Mouse (Mus musculus): ENCODE results near the gene Aimp1.
A peak's percentile ranks its signal among the peaks of the same experiment; 100 is the strongest.

Gene Aimp1

DNA sequence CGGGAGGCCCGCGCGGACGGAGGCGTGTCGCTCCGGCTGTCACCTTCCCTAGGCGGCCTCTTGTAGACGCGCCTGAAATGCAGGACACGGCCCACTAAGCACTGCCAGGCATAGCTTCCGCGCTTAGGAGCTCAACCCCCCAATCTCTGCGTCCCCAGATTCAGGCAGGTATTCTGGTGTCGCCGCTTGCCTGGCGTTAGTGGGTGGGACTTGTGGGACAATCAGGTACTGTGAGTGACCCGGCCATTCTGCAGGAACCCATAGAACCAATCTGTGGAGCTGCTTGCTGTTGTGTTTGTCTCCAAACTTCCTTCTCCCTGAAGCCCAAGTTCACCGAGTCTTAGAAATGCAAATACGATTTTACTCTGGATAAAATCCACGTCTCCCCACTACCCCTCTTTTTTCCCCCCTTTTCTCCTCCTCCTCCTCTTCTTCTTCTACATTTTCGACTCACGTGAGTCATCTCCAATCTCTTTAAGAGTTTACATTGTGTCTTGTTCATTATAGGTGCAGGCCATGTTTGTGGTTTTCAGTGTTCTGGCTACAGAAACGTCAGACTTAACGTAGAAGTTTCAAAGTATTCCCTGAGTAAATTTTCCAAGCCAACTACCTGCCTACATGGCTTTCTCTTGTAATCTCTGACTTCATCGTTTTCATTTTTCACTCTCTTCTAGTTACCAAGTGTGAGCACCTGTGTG is at the start of gene Aimp1:
Gene Aimp1, minus strand, starts transcription at position 140 of the 698 bp plus-strand sequence.
- no peak for DNase-seq (ENCODE audit: low read depth, low spot score)

DNA sequence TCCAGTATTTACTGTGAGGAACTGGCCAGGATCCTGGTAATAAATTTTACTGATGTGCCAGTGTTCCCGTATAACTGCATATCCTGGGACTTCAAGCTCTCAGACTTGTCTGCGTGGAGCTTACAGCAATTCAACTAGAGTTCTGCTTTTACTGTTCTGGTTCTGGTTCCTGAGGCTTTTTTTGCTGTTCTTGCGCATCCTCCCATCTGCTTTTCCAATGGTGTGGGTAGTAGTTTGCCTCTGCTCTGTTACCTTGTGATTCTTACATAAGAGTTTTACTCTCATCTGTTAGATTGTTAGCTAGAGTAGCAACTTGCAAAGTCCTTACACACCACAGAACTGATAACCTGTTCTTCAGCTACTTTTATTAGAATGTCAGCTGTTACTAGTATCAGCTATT is 40.2 kb upstream of the Aimp1 start:
- no peak for DNase-seq (ENCODE audit: low read depth, low spot score)

DNA sequence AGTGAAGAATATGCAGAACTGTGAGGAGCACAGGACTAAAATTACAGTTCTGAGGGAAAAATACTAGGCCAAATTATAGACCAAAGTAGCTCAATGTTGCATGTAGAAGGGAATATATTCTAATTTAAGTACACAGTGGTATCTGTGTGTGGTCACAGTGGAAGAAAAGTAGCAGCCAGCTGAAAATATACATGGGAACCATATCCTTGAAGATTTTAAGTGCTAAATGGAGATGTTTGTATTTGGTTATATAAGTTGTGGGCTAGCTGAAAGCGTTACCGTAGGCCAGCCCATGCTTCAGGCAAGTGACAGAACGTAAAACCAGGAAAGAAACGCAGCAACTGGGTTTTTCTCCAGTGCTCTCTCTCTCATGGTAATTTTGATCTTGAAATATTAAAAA is 33.1 kb upstream of the Aimp1 start:
- DNase-seq (ENCODE audit: low read depth, low spot score) = no peak

DNA sequence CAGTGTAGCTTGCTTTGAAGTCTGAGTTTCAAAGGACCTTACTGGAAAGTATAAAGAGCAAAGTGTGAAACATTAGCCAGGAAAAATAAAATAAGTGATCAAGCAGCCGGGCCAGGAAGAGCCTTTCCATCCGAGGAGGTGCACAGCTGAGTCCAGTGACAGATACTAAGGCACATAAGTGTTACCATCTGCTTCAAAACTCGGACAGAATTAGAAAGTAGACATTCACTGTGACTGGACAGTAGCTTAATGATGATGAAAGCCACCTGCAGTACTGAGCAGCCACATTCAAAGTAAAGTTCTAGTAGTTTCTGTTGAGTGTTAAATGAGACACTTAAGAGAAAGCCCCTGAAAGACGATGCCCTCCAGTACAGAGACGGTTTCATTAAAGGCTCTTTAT is 29.7 kb upstream of the Aimp1 start:
- DNase-seq (ENCODE audit: low read depth, low spot score) = peak; percentile 32

DNA sequence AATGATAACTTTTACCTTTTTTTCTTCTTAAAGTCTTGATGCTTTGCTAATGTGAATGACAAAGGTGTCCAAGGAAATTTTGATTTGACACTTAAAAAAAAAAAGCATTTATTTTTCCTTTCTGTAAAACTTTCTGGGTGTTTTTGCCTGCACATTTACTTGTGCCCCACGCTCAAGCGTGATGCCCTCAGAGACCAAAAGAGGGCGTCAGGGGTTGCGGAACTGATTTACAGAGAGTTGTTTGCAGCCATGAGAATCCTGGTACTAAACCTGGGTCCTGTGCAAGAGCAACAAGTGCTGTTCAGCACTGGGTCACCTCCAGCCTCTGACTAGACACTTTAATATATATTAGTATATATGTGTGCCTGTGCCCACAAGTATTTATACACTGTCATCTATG is 22.8 kb upstream of the Aimp1 start:
- no peak for DNase-seq (ENCODE audit: low read depth, low spot score)

DNA sequence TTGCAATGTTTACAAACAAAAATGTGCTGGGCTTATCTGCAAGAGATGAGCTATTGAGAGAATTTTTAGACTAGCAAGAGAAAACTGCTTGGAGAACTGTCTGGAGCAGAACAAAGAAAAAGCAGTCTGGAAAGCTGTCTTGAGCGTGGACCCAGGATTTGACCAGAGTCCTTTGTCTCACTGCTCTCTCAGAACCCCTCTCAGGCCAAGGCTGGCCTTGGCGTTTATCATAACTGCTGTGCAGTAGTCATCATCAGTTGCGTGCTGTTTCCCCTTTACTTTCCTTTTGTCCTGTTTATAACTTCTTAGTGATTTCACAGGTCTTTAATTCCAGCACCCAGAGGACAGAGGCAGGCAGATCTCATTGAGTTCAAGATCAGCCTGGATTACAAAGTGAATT is 20.0 kb upstream of the Aimp1 start:
- DNase-seq (ENCODE audit: low read depth, low spot score) = no peak

DNA sequence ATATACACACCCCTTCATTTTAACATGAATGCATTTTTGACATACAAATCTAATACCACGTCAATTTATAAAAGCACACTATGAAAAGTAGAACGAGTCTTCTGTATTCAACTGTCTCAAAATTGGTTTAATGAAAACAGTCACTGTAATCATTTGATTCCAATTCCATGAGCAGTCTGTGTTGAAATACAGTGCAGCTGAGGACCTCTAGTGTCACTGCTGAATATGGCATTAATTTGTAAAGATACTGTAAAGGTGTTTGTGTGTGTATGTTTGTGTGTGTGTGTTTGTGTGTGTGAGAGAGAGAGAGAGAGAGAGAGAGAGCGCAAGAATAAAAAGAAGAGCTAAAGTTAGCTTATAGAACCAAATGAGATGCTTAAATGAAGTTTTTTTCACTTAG is 17.2 kb upstream of the Aimp1 start:
- peak; percentile 17 for DNase-seq (ENCODE audit: low read depth, low spot score)

DNA sequence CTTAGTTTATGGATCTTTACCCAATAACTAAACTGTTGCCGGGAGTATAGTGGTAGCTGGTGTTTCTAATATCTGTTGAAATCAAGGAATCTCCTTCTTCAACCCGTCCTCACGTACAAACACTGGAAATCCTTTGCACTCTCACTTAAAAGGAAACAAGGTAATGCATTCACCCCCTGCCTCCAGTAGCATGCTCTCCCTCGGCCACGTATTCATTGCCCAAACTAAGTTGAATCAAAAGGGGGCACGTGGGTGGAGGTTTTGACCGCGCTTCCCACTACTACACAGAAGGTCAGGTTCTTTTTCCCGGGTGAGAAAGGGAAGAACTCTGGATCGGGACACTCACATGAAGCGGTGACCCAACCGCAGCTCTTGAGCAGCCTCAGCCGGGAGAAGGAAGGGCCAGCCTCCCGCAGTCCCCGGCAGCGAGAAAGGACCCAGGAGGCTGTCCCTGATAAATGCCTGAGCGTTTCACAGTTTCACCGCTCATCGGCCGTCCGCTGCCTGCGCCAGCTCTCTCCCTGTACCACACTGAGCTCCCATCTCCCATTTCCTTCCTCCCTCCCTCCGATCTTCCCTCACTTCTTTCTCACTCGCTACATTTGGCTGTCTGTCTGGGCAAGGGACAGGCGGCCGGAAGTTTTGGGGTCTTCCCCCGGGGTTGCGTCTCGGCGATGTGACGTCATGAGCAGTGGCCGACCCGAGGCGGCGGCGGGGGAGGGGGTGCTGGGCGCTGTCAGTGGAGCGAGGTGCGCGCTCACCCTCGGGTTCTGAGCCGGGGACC is 531 bp downstream of the Aimp1 start, which contains the start of gene Tbck:
Gene Tbck, plus strand, starts transcription at position 698 of the 784 bp plus-strand sequence.
- peak; percentile 90 for DNase-seq (ENCODE audit: low read depth, low spot score)

DNA sequence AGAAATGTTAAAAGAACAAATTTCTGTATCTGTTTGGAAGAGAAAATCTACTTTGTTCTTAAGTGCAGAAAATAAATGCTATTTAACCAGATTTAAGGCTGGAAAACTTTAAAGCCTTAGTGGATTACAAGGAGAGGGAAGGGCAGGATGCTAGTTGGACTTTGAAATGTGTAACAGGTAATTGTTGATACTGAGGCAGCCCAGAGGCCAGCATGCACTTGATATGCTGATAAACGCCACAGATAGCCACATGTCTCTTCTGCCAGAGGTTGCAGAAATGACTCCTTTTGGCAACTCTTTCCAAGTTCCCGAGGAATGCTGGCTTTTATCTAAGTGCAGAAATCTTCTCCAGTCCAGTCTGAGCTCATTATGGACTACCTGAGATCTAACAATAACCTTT is 6.7 kb downstream of the Aimp1 start:
- no peak for DNase-seq (ENCODE audit: low read depth, low spot score)

DNA sequence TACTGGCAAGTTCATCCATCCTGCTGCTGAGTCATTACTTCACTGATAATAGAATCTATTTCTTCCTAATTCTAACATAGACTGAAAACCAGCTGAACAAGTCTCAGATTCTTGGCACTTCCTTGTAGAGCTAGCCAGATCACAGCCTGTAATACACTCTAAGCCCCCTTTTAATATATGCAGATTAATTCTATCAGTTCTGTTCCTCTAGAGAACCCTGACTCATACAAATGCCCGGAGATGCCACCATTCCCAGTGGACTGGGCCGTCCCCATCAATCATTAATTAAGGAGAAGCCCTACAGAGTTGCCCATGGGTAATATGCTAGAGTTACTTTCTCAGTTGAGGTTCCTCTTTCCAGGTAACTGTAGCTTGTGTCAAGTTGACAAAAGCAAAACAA is 28.2 kb downstream of the Aimp1 start:
- DNase-seq (ENCODE audit: low read depth, low spot score) = no peak

DNA sequence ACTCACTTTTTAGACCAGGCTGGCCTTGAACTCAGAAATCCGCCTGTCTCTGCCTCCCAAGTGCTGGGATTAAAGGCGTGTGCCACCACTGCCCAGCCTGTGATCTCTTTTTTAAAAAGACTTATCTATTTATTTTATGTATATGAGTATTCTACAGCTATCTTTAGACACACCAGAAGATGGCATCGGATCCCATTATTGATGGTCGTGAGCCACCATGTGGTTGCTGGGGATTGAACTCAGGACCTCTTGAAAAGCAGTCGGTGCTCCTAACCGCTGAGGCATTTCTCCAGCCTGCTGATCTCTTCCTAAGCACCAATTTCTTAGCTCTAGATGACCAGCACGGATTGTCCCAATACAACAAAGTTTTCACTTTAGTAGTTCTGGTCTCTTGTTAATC is 30.2 kb downstream of the Aimp1 start:
- no peak for DNase-seq (ENCODE audit: low read depth, low spot score)

DNA sequence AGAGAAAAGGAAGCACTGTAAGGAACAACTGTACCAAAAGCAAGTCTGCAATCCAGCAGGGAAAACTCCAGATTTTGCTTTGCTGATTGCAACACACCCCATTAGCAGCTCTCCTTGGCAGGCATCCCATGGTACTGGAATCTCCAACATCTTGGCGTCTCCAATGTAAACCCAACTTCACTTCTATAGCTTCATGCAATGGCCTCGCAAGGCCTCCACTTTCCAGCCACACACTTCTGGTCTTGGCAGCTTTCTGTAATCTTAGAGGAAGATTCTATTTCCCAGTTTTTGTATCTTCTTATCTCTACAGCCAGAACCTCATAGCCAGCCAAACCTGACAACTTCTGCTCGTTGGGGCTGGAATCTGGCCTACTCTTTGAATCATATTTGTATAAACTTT is 32.4 kb downstream of the Aimp1 start:
- DNase-seq (ENCODE audit: low read depth, low spot score) = no peak

DNA sequence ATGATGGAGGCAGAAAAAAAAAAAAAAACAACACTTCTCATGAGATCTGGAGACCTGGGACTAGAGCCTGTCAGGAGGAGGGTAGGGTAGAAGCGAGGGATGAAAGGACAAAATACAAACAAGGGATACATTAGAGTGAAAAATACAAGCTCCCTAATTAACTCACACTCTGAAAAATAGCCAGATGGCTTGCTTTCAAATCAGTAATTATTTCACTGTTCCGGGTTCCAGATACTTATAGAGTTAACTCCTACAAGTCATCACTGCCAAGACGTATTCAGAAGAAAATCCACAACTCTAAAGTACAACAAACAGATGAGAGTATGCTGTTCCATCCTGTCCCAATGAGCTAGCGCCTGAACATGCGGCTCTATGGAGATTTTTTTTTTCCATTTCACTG is 34.0 kb downstream of the Aimp1 start:
- DNase-seq (ENCODE audit: low read depth, low spot score) = no peak

DNA sequence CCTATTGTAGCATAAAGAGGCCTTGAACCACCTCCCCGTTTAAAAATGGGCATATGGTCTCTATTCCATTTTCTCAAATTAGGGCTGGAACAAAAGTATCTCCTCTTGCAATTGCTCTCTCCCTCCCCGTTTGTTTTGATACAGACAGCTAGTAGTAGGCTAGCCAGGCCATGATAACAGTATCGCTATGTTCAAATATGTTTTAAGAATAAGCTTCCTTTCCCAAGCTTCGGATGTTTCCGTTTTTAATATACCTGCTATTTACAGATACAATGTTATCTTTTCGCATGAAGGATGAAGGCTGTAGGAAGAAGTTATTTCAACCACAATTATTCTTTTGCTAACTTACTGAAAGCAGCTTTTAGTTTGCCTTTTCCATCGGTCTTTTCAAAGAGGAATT is 34.8 kb downstream of the Aimp1 start:
- no peak for DNase-seq (ENCODE audit: low read depth, low spot score)

DNA sequence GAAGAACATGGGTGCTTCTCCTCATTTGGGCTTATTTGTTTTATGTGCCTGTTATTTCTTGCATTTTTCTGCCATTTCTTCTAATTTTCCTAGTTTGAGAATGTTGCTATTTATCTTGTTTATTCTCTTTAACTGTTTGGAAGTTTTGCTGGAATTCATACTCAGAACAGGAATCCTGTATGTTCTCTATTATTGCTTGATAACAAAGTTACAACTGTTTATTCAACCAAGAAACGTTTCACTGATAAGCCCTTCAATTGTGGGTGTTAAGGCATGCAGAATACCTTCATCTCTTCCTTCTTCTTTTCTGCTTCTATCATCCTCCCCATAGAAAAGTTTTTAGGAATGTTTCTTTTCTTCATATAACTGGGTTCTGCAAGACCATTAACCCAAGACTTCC is 37.4 kb downstream of the Aimp1 start:
- no peak for DNase-seq (ENCODE audit: low read depth, low spot score)

DNA sequence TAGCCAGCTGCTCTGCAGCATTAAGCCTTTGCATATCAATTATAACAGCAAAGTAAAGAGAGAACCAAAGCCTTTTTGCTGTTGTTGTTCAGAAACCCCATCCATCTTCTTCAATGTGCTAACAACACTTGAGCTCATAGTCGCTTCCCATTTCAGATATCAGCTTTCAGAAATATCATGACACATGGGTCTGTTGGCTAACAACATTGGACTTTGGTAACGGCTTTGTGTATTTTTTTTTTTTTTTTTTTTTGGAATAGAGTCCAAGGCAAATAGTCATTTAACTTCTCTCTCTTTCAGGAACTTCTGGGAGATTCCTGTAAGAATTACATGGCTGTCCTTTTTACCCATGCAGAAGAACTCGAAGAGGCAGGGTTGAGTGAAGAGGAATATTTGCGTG is 40.1 kb downstream of the Aimp1 start:
- no peak for DNase-seq (ENCODE audit: low read depth, low spot score)

DNA sequence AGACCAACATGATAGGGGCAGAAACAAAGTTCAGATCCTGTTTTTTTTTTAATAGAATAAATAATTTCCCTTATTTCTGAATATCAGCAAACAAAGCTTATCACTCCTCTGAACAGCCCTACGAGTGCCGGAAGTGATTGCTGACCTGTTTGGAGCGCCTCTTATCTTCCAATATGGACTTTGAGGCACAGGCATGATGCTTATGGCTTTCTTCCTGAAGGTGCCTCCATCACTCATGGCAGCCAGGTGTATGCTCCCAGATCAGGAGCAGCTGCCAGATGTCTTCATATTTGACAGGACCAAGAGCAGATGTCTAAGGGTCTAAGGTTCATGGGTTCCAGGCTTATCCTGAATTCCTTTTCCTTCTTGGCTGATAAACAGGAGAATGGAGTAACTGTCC is 47.1 kb downstream of the Aimp1 start:
- DNase-seq (ENCODE audit: low read depth, low spot score) = no peak

DNA sequence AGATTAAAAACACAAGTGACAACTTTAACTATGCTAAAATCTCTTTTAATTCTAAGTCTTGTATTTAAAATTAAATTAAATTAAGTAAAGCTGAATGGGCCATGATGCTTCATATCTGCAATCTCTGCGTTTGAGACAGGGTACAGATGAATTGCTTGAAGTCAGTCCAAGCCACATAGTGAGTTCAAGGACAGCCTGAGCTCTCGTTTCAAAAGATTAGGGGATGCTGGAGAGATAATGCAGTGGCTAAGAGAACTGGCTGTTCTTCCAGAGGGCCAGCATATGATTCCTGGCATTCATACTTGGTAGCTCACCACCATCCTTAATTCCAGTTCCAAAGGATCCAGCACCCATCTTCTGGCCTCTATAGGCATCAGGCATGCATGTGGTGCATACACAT is 50.9 kb downstream of the Aimp1 start:
- DNase-seq (ENCODE audit: low read depth, low spot score) = no peak

DNA sequence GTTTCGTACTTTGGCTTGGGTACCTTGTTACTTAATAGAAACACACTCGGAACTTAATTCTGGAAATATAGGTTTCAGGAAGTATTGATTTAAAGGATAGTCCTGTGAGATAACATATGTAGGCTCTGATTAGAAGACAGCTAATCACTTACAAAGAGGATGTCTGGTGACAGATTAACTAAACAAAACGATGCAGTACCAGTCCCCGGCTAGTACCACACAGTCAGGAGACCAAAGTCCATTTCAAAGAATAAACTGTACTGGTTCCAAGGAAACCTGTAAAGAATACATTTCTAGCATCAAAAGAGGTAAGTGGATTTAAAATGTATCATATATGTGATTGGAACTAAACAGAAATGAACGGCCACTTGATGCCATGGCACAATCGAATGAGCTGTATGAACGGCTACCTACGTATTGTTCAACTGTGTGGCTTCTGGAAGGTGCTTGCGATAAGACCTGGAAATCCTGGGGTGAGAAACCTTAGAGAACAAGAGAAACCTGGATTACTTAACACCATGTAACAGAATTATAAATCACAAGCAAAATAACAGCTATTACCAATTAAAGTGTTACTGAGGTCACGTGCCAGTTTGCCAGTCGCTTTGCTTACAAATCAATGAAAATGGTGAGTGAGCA is 54.5 kb downstream of the Aimp1 start, which contains the start of gene Gimd1:
Gene Gimd1, plus strand, starts transcription at position 220 of the 639 bp plus-strand sequence.
- DNase-seq (ENCODE audit: low read depth, low spot score) = no peak

DNA sequence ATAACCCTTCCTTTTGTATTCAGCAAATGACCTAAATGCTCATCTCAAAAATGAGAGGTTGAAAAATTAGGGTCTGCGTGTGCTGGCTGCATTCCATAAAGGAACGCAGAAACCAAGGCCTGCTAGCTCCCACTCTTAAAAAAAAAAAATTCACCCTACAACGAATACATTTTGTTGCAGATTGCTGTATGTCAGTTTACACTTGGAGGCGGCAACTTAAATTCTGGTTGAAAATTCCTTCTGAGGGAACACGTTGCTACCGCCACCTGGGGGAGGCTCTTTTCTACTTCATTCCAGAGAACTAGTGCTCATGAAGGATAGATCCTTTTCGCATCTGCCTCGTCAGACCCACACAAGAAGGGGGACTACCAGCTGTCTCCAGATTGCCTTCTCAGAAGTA is 55.4 kb downstream of the Aimp1 start:
- peak; percentile 7 for DNase-seq (ENCODE audit: low read depth, low spot score)

Data from mesoderm, embryonic 11.5 days (tissue).